Mouse (Mus musculus): ENCODE measurements at regions not wholly inside any gene's neighbourhood (a gene's known extent, or its start where the extent isn't known, plus 50 kb on each side); places are given as distances from the start of the nearest gene placed in this dataset.

- no peaks in the 10 kb centered on the region for H3K27me3 ChIP-seq (ENCODE audit: control insufficient read depth, insufficient read depth, low read length)
- no peak overlapping the region for H3K27ac ChIP-seq (replicated peaks in 1 of 2; ENCODE audit: control insufficient read depth in 1 of 2, insufficient read depth in 1 of 2, low read depth in 2 of 2, low read length in 2 of 2)
- H3K4me1 ChIP-seq (ENCODE audit: control insufficient read depth in 2 of 2, insufficient read depth in 2 of 2, low read length in 2 of 2), result peaks cover 17 to 18% of the 10 kb centered on the region in 2 experiments
- 39% methylated on average over 10 of the region's 10 CpGs for WGBS
- H3K36me3 ChIP-seq (ENCODE audit: control insufficient read depth, insufficient read depth, low read length), result no peaks in the 10 kb centered on the region
- no peak overlapping the region for H3K4me2 ChIP-seq (ENCODE audit: low read length)
- no peak overlapping the region for H3K4me3 ChIP-seq (ENCODE audit: control insufficient read depth in 1 of 2, insufficient read depth in 1 of 2, low read depth in 1 of 2, low read length in 2 of 2)
- ATAC-seq (ENCODE audit: insufficient number of reproducible peaks, insufficient read depth, low FRiP score, low read depth), result no peak
- H3K9me3 ChIP-seq (ENCODE audit: control insufficient read depth, low read length), result no peaks in the 10 kb centered on the region
- H3K9ac ChIP-seq (ENCODE audit: low read length), result no peak overlapping the region
These were observed 349.5 kb upstream of the Mki67 start for GRCm38 (mm10) chr7:136065679-136066055.

- H3K9me3 ChIP-seq (ENCODE audit: control insufficient read depth, low read length), result no peaks in the 10 kb centered on the region
- peak; percentile 71 for ATAC-seq (ENCODE audit: insufficient number of reproducible peaks, insufficient read depth, low FRiP score, low read depth)
- peaks cover 16 to 20% of the 10 kb centered on the region in 2 experiments for H3K4me1 ChIP-seq (ENCODE audit: control insufficient read depth in 2 of 2, insufficient read depth in 2 of 2, low read length in 2 of 2)
- 24% methylated on average over 5 of the region's 5 CpGs for WGBS
- H3K27ac ChIP-seq (replicated peaks in 1 of 2; ENCODE audit: control insufficient read depth in 1 of 2, insufficient read depth in 1 of 2, low read depth in 2 of 2, low read length in 2 of 2), result peak overlapping the region; percentile 24 to 48; a peak in 3 of 4 replicates
- H3K4me2 ChIP-seq (ENCODE audit: low read length), result peak overlapping the region; percentile 26; the same call in 1 of the 2 replicates
- no peak overlapping the region for H3K4me3 ChIP-seq (ENCODE audit: control insufficient read depth in 1 of 2, insufficient read depth in 1 of 2, low read depth in 1 of 2, low read length in 2 of 2)
- no peaks in the 10 kb centered on the region; the same call in 1 of the 2 replicates for H3K27me3 ChIP-seq (ENCODE audit: control insufficient read depth, insufficient read depth, low read length)
- no peaks in the 10 kb centered on the region for H3K36me3 ChIP-seq (ENCODE audit: control insufficient read depth, insufficient read depth, low read length)
- H3K9ac ChIP-seq (ENCODE audit: low read length), result no peak overlapping the region
These were observed 354.7 kb upstream of the Mki67 start for GRCm38 (mm10) chr7:136070881-136071280.

DNA sequence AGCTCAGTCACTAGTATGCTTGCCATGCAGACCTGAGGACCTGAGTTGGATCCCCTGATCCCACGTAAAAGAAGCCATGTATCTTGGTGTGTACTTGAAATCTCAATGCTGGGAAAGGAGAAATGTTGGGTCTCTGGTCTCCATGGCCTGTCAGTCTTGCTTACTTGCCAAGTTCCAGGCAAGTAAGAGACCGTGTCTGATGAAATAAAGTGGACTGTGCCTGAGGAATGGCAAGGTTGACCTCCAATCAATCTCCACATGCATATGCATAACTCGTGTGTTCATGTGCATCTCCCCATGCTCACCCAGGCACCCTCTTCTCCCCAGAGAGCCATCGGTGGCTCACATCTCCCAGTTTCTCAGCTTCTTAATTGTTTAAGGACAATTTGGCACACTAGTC is 355.2 kb upstream of the Mki67 start:
- H3K27me3 ChIP-seq (ENCODE audit: control insufficient read depth, insufficient read depth, low read length), result no peaks in the 10 kb centered on the region; the same call in 1 of the 2 replicates
- no peaks in the 10 kb centered on the region for H3K36me3 ChIP-seq (ENCODE audit: control insufficient read depth, insufficient read depth, low read length)
- WGBS, result 85% methylated on average over 4 of the region's 4 CpGs
- H3K4me2 ChIP-seq (ENCODE audit: low read length), result no peak overlapping the region
- H3K4me3 ChIP-seq (ENCODE audit: control insufficient read depth in 1 of 2, insufficient read depth in 1 of 2, low read depth in 1 of 2, low read length in 2 of 2), result no peak overlapping the region
- peaks cover 15 to 20% of the 10 kb centered on the region in 2 experiments for H3K4me1 ChIP-seq (ENCODE audit: control insufficient read depth in 2 of 2, insufficient read depth in 2 of 2, low read length in 2 of 2)
- H3K9me3 ChIP-seq (ENCODE audit: control insufficient read depth, low read length), result no peaks in the 10 kb centered on the region
- peak overlapping the region; percentile 24 to 48; a peak in 3 of 4 replicates for H3K27ac ChIP-seq (replicated peaks in 1 of 2; ENCODE audit: control insufficient read depth in 1 of 2, insufficient read depth in 1 of 2, low read depth in 2 of 2, low read length in 2 of 2)
- no peak for ATAC-seq (ENCODE audit: insufficient number of reproducible peaks, insufficient read depth, low FRiP score, low read depth)
- H3K9ac ChIP-seq (ENCODE audit: low read length), result no peak overlapping the region

DNA sequence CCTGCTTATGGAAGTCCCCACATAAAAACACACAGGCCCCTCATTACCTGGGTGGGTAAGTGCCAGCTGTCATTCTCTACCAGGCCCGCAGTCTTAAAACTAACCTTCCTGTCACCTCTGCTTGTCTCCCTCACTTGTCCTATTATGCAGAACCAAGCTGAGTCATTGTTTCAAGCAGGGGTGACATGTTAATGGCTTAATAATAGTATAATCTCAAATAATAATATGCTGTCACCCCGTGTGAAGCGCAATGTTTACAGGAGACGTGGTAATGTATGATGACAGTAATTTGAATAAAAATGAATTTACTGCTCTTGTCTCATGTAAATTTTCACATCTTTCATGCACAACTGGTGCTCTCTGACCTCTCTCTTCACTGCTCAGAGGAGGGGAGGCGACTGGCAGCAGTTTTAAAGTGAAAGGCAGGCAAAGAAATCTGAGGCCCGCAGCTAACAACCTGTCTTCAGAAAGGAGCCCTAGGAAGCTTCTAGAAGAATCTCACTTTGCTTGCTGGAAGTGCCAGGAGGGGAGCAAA is 357.2 kb upstream of the Mki67 start:
- Histone ChIP-seq H3K4me1 (ENCODE audit: control insufficient read depth in 2 of 2, insufficient read depth in 2 of 2, low read length in 2 of 2) (peaks cover 15 to 20% of the 10 kb centered on the region in 2 experiments), H3K27ac (replicated peaks in 1 of 2; ENCODE audit: control insufficient read depth in 1 of 2, insufficient read depth in 1 of 2, low read depth in 2 of 2, low read length in 2 of 2) (no peak overlapping the region), H3K36me3 (ENCODE audit: control insufficient read depth, insufficient read depth, low read length) (no peaks in the 10 kb centered on the region), H3K9me3 (ENCODE audit: control insufficient read depth, low read length) (no peaks in the 10 kb centered on the region), H3K9ac (ENCODE audit: low read length) (no peak overlapping the region), H3K4me2 (ENCODE audit: low read length) (no peak overlapping the region), H3K4me3 (ENCODE audit: control insufficient read depth in 1 of 2, insufficient read depth in 1 of 2, low read depth in 1 of 2, low read length in 2 of 2) (no peak overlapping the region), H3K27me3 (ENCODE audit: control insufficient read depth, insufficient read depth, low read length) (no peaks in the 10 kb centered on the region; the same call in 1 of the 2 replicates)
- ATAC-seq (ENCODE audit: insufficient number of reproducible peaks, insufficient read depth, low FRiP score, low read depth), result no peak
- WGBS, result 80% methylated on average over 6 of the region's 6 CpGs

- no peaks in the 10 kb centered on the region; the same call in 1 of the 2 replicates for H3K27me3 ChIP-seq (ENCODE audit: control insufficient read depth, insufficient read depth, low read length)
- ATAC-seq (ENCODE audit: insufficient number of reproducible peaks, insufficient read depth, low FRiP score, low read depth), result no peak
- H3K27ac ChIP-seq (replicated peaks in 1 of 2; ENCODE audit: control insufficient read depth in 1 of 2, insufficient read depth in 1 of 2, low read depth in 2 of 2, low read length in 2 of 2), result no peak overlapping the region
- WGBS, result 47% methylated on average over 2 of the region's 2 CpGs
- H3K9me3 ChIP-seq (ENCODE audit: control insufficient read depth, low read length), result no peaks in the 10 kb centered on the region
- peaks cover 15 to 20% of the 10 kb centered on the region in 2 experiments for H3K4me1 ChIP-seq (ENCODE audit: control insufficient read depth in 2 of 2, insufficient read depth in 2 of 2, low read length in 2 of 2)
- H3K4me2 ChIP-seq (ENCODE audit: low read length), result no peak overlapping the region
- H3K9ac ChIP-seq (ENCODE audit: low read length), result no peak overlapping the region
- no peak overlapping the region for H3K4me3 ChIP-seq (ENCODE audit: control insufficient read depth in 1 of 2, insufficient read depth in 1 of 2, low read depth in 1 of 2, low read length in 2 of 2)
- no peaks in the 10 kb centered on the region for H3K36me3 ChIP-seq (ENCODE audit: control insufficient read depth, insufficient read depth, low read length)
These were observed 357.9 kb upstream of the Mki67 start for GRCm38 (mm10) chr7:136074043-136074442.

- Histone ChIP-seq H3K4me3 (ENCODE audit: control insufficient read depth in 1 of 2, insufficient read depth in 1 of 2, low read depth in 1 of 2, low read length in 2 of 2) (no peak overlapping the region), H3K9ac (ENCODE audit: low read length) (no peak overlapping the region), H3K27ac (replicated peaks in 1 of 2; ENCODE audit: control insufficient read depth in 1 of 2, insufficient read depth in 1 of 2, low read depth in 2 of 2, low read length in 2 of 2) (no peak overlapping the region), H3K9me3 (ENCODE audit: control insufficient read depth, low read length) (no peaks in the 10 kb centered on the region), H3K27me3 (ENCODE audit: control insufficient read depth, insufficient read depth, low read length) (peaks cover 2% of the 10 kb centered on the region; the same call in 1 of the 2 replicates), H3K36me3 (ENCODE audit: control insufficient read depth, insufficient read depth, low read length) (no peaks in the 10 kb centered on the region), H3K4me2 (ENCODE audit: low read length) (no peak overlapping the region), H3K4me1 (ENCODE audit: control insufficient read depth in 2 of 2, insufficient read depth in 2 of 2, low read length in 2 of 2) (peaks cover 0 to 2% of the 10 kb centered on the region in 2 experiments; a peak in 2 of 4 replicates)
- 45% methylated on average over 7 of the region's 7 CpGs for WGBS
- no peak for ATAC-seq (ENCODE audit: insufficient number of reproducible peaks, insufficient read depth, low FRiP score, low read depth)
These were observed 365.5 kb upstream of the Mki67 start for GRCm38 (mm10) chr7:136081534-136082252.

- no peak for ATAC-seq (ENCODE audit: insufficient number of reproducible peaks, insufficient read depth, low FRiP score, low read depth)
- H3K36me3 ChIP-seq (ENCODE audit: control insufficient read depth, insufficient read depth, low read length), result no peaks in the 10 kb centered on the region
- 80% methylated on average over 4 of the region's 4 CpGs for WGBS
- peaks cover 0 to 2% of the 10 kb centered on the region in 2 experiments; a peak in 2 of 4 replicates for H3K4me1 ChIP-seq (ENCODE audit: control insufficient read depth in 2 of 2, insufficient read depth in 2 of 2, low read length in 2 of 2)
- peaks cover 2% of the 10 kb centered on the region; the same call in 1 of the 2 replicates for H3K27me3 ChIP-seq (ENCODE audit: control insufficient read depth, insufficient read depth, low read length)
- H3K9ac ChIP-seq (ENCODE audit: low read length), result no peak overlapping the region
- H3K9me3 ChIP-seq (ENCODE audit: control insufficient read depth, low read length), result no peaks in the 10 kb centered on the region
- H3K27ac ChIP-seq (replicated peaks in 1 of 2; ENCODE audit: control insufficient read depth in 1 of 2, insufficient read depth in 1 of 2, low read depth in 2 of 2, low read length in 2 of 2), result no peak overlapping the region
- H3K4me2 ChIP-seq (ENCODE audit: low read length), result no peak overlapping the region
- H3K4me3 ChIP-seq (ENCODE audit: control insufficient read depth in 1 of 2, insufficient read depth in 1 of 2, low read depth in 1 of 2, low read length in 2 of 2), result no peak overlapping the region
These were observed 366.2 kb upstream of the Mki67 start for GRCm38 (mm10) chr7:136082253-136082867.

Measured in heart, embryonic 14.5 days (tissue).